Mouse (Mus musculus) heart, postnatal 0 days (tissue): ENCODE results near the gene Il3. TPM values are rescaled to one million over a fixed set of nuclear protein-coding genes. Genes with fewer than 3 reads are reported as not detected.

Experiments used
- ATAC-seq: fragments of 200-750 bp; cut with Nextera tagmentation; 2 replicates; pipeline ENCODE4 v1.8.0; 2017; ENCODE audit warnings: low read depth, moderate number of reproducible peaks, moderate library complexity; ENCODE audit not compliant: insufficient read depth
- DNase-seq: peaks from one replicate; pipeline ENCODE4 v3.0.0-alpha.2; 2016; ENCODE audit warnings: low spot score
- H3K27ac ChIP-seq: fragments of 300-500 bp; sonication (generic); 2 replicates; pipeline ENCODE4 v1.5.1; 2014; ENCODE audit warnings: low read depth, mild to moderate bottlenecking
- H3K27me3 ChIP-seq: fragments of 300-500 bp; sonication (generic); 2 replicates; pipeline ENCODE4 v1.6.1; 2014; ENCODE audit warnings: low read length, mixed read lengths; ENCODE audit not compliant: control insufficient read depth, insufficient read depth
- H3K36me3 ChIP-seq: fragments of 300-500 bp; sonication (generic); replicated peaks from 2 replicates; pipeline ENCODE4 v1.6.1; 2014; ENCODE audit warnings: low read length, mixed read lengths; ENCODE audit not compliant: control insufficient read depth, insufficient read depth
- H3K4me1 ChIP-seq: fragments of 300-500 bp; sonication (generic); 2 replicates; pipeline ENCODE4 v1.6.1; 2014; ENCODE audit warnings: antibody characterized with exemption; ENCODE audit not compliant: control insufficient read depth, insufficient read depth
- H3K4me2 ChIP-seq: fragments of 300-500 bp; sonication (generic); 2 replicates; pipeline ENCODE4 v1.6.1; 2014; ENCODE audit warnings: low read depth, mild to moderate bottlenecking, low read length, moderate library complexity
- H3K4me3 ChIP-seq: fragments of 300-500 bp; sonication (generic); 2 replicates; pipeline ENCODE4 v1.5.1; 2014; ENCODE audit warnings: low read depth, low read length
- H3K9ac ChIP-seq: fragments of 300-500 bp; sonication (generic); replicated peaks from 2 replicates; pipeline ENCODE4 v1.6.1; 2014; ENCODE audit warnings: low read depth, low read length, mixed read lengths
- H3K9me3 ChIP-seq: fragments of 300-500 bp; sonication (generic); replicated peaks from 2 replicates; pipeline ENCODE4 v1.6.1; 2016; ENCODE audit warnings: low read length; ENCODE audit not compliant: control insufficient read depth
- CTCF ChIP-seq: IDR thresholded peaks from 2 replicates; pipeline ENCODE4 v1.5.1; 2016; ENCODE audit warnings: antibody characterized with exemption, control low read depth, low read depth
- EP300 ChIP-seq: IDR thresholded peaks from 2 replicates; pipeline ENCODE4 v1.6.1; 2016; ENCODE audit warnings: antibody characterized with exemption, low read depth
- WGBS: fragments of 180-500 bp; shearing (Covaris S2); extraction: QIAGEN DNeasy Blood & Tissue Kit; methylation state at CpG from one replicate; pipeline ENCODE4 v1.1.7; 2014; 5-methylcytosine and 5-hydroxymethylcytosine counted together
- polyA plus RNA-seq: library from polyadenylated mRNA; unstranded; fragments of >200 nt; fragmentation: Nextera tagmentation; extraction: Ambion mirVana; gene quantifications from 2 replicates; pipeline ENCODE4 v1.2.1, GENCODE M21; 2015
- total RNA-seq: library from RNA; depleted of rRNA; stranded (reverse); fragments of >200 nt; gene quantifications from 2 replicates; pipeline ENCODE4 v1.2.3, GENCODE M21; 2014; ENCODE audit warnings: low replicate concordance

Il3 gene
- total and polyA plus RNA-seq, 2 experiments from 2014 or later: not detected

GRCm38 (mm10) chr11:54312021-54312420 is 44.9 kb upstream of the Il3 start:
- 31% methylated on average over 5 of the region's 5 CpGs for whole genome bisulfite sequencing
- peak; percentile 15 for DNase-seq
- no peak for TF ChIP-seq CTCF
- TF ChIP-seq EP300: no peak

GRCm38 (mm10) chr11:54310588-54310987 is 43.5 kb upstream of the Il3 start:
- H3K36me3 ChIP-seq: no peaks in the 10 kb centered on the region
- H3K9me3 ChIP-seq: no peaks in the 10 kb centered on the region
- H3K27me3 ChIP-seq: 0 out of 2 replicates have a peak, but pooled peaks cover 3% of the 10 kb centered on the region
- 85% methylated on average over 2 of the region's 2 CpGs for WGBS
- H3K4me3 ChIP-seq: no peak overlapping the region
- DNase-seq (no peak), ATAC-seq (no peak)
- no peak overlapping the region for H3K9ac ChIP-seq
- H3K4me1 ChIP-seq: peaks cover 8% of the 10 kb centered on the region; the same call in 1 of the 2 replicates
- H3K27ac ChIP-seq: no peak overlapping the region
- H3K4me2 ChIP-seq: no peak overlapping the region
- no peak for TF ChIP-seq CTCF
- TF ChIP-seq EP300: no peak

More at GRCm38 (mm10) chr11:54312021-54312420, 44.9 kb upstream of the Il3 start:
- no peak overlapping the region for H3K27ac ChIP-seq
- H3K9ac ChIP-seq: no peak overlapping the region
- no peak for ATAC-seq
- no peak overlapping the region for H3K4me2 ChIP-seq
- no peaks in the 10 kb centered on the region for H3K27me3 ChIP-seq
- no peaks in the 10 kb centered on the region for H3K36me3 ChIP-seq
- no peak overlapping the region for H3K4me3 ChIP-seq
- H3K9me3 ChIP-seq: no peaks in the 10 kb centered on the region
- H3K4me1 ChIP-seq: peaks cover 8% of the 10 kb centered on the region; the same call in 1 of the 2 replicates

DNA sequence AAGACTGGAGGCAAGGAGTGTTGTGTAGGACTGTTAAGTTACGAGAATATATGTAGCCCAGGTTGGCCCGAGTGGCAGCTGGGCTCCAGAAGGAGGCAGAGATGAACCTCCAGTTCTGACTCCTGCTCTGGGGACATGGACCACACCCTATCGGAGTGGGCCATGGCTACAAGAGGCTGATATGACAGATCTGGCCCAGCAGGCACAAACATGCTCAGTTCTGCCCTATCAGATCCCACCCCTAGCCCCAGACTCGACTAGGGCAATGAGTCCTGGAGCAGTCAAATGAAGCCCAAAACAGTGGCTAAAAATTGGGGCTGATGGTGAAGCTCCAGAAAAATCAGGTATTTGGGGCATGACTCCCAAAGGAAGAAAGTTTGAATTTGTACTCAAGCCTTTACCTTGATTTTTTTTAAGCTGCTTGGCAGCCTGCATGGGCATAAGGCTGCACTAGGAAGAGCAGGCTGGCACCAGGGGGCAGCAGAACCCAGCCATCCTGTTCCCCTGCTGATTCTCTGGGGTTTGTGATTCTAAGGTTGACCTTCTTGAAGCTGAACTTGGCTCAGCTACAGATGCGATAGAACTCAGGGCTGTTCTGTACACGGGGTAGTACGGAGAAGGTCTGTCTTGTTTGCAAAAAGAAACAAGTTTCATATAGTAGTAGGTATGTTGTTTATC is 40.2 kb upstream of the Il3 start:
- H3K9ac ChIP-seq: no peak overlapping the region
- TF ChIP-seq EP300: no peak
- peak; percentile 74 for TF ChIP-seq CTCF
- H3K9me3 ChIP-seq: no peaks in the 10 kb centered on the region
- ATAC-seq: peak; percentile 63
- DNase-seq: peak; percentile 53
- peaks cover 24% of the 10 kb centered on the region for H3K27me3 ChIP-seq
- H3K4me2 ChIP-seq: no peak overlapping the region
- no peak overlapping the region for H3K27ac ChIP-seq
- peaks cover 9% of the 10 kb centered on the region; the same call in 1 of the 2 replicates for H3K4me1 ChIP-seq
- no peak overlapping the region for H3K4me3 ChIP-seq
- H3K36me3 ChIP-seq: no peaks in the 10 kb centered on the region
- 50% methylated on average over 7 of the region's 7 CpGs for WGBS

- DNase-seq (no peak), ATAC-seq (no peak)
- H3K36me3 ChIP-seq: no peaks in the 10 kb centered on the region
- no peak overlapping the region for H3K4me2 ChIP-seq
- H3K27ac ChIP-seq: no peak overlapping the region
- no peaks in the 10 kb centered on the region for H3K9me3 ChIP-seq
- H3K9ac ChIP-seq: no peak overlapping the region
- 71% methylated on average over 3 of the region's 3 CpGs for WGBS
- peaks cover 6% of the 10 kb centered on the region; the same call in 1 of the 2 replicates for H3K4me1 ChIP-seq
- H3K4me3 ChIP-seq: no peak overlapping the region
- TF ChIP-seq EP300 (no peak), CTCF (no peak)
- H3K27me3 ChIP-seq: peaks cover 24% of the 10 kb centered on the region
Measured at GRCm38 (mm10) chr11:54305331-54305730, 38.3 kb upstream of the Il3 start.

- H3K9me3 ChIP-seq: no peaks in the 10 kb centered on the region
- peaks cover 24% of the 10 kb centered on the region for H3K27me3 ChIP-seq
- 6% methylated on average over 7 of the region's 7 CpGs for WGBS
- no peaks in the 10 kb centered on the region for H3K36me3 ChIP-seq
- no peak overlapping the region for H3K27ac ChIP-seq
- ATAC-seq (no peak), DNase-seq (no peak)
- peak overlapping the region; percentile 78 for H3K4me2 ChIP-seq
- H3K4me3 ChIP-seq: peak overlapping the region; percentile 51
- peaks cover 6% of the 10 kb centered on the region; the same call in 1 of the 2 replicates for H3K4me1 ChIP-seq
- TF ChIP-seq CTCF: no peak
- no peak for TF ChIP-seq EP300
- H3K9ac ChIP-seq: 0 out of 2 replicates have a peak overlapping the region, but pooled peaks have one; percentile 16
Measured at GRCm38 (mm10) chr11:54304471-54304873, 37.4 kb upstream of the Il3 start.
